Mouse (Mus musculus) c-Kit-positive CD71-negative TER-119-negative erythroid progenitor cells, embryonic 14.5 days (primary cell): Measurements from ENCODE around the gene Atp8a2.
"Not testable (repeated sequence)": the region's sequence is repeated elsewhere in the genome, so short reads cannot be mapped to it uniquely, and the experiment has no call there.

Source experiments
- DNase-seq: peaks from one replicate; pipeline ENCODE4 v3.0.0-alpha.2; 2013; ENCODE audit warnings: low read depth

The Atp8a2 gene

DNA sequence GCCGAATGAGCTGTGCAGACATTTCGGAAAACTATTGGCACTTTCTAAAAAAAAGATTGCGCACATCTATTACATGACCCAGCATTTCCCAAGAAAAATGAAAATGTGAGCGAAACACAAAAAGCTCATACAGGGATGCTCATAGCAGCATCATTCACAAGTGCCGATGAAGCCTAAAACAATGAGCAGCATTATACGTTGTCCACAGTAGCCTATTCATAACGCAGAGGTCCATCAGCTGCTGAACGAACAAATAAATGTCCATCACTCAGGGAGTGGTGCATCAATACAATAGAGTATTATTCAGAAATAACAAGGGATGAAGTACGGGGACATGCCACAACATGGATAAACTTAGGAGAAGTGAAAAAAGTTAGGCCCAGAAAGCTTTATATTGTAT, 416.6 kb downstream of the Atp8a2 start:
- DNase-seq, result no peak

DNA sequence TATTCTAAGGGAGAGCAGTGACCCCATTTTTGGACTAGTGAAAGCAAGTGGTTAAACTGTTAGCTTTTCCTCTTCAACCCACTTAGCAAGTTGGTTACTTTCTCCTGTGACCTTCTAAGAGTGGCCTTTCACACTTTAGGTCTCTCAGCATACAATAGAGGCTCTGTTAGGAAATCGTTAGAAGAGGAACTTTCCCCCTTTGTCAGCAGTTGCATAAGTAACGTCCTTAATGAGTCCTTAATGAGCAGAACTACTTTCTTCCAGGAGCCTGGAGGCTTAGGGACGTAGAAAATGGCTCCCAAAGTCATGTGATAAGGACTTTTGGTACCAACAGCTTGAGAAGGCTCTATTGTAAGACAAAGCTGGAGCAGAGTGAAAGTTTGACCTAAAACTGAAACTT, 434.8 kb downstream of the Atp8a2 start:
- no peak for DNase-seq

DNA sequence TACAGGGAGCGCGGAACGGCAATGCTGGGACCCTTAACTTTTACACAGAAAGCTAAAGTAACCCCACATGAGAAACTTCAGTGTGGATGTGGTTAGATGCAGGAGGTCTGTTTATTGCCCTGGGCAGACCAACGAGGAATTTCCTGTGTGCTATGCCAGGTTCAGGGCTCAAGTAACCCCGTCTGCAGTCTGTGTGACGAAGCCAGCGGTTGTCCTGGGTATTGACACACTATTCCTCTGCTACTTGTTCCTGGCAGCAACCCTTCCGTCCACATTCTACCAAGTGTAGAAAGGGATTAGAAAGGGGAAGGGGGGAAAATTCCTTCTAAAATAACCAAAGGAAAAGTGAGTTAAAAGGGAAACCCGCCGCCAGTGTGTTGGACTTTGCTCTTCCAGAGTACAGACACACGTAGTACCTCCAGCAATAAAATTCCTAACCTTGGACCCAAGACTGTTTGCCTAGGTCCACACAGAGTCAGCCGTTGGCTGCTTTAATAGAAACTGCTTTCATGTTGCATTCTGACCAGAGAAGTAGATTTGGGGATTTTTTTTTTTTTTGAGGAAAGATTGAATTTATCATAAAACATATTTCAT, 437.0 kb downstream of the Atp8a2 start:
- no peak for DNase-seq

DNA sequence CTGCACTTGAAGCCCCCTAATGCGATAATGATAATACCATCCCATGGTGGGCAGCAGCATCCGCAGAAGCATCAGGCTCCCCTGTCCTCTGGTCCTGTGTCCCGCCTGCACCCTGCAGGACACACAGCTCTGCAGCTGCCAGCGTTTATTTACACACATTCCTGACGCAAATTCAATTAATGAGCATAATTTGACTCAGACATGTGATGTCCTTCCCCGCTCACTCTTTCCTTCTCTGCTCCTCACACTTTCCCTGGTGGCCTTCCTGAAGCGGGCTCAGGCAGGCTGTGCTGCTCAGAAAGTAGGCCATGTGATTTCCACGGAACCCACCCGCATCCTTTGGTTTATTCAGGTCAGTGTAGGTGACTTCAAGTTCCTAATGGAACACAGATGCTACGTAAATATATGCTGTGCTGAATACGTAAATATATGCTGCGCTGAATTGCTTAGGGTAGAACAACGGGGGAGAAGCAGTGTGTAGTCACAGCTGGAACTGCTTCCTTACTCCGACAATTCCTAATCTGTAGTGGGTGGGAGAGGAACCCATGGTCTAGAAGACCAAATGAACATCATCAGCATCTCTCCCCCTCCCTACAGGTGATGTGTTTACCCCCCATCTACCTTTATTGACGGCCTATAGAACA, 437.7 kb downstream of the Atp8a2 start:
- DNase-seq, result no peak

DNA sequence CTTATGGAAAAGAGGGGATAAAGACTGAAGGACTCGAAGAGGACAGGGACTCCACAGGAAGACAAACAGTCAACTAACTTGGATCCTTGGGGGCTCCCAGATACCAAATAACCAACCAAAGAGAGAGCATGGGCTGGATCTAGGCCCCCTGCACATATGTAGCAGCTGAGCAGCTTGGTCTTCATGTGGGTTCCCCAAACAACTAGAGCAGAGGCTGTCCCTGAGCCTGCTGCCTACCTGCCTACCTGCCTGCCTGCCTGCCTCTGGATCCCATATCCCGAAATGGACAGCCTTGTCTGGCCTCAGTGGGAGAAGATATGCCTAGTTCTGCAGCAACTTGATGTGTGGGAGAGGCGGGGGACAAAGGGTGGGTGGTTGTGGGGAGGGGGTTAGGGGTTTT, 444.6 kb downstream of the Atp8a2 start:
- DNase-seq, result no peak

DNA sequence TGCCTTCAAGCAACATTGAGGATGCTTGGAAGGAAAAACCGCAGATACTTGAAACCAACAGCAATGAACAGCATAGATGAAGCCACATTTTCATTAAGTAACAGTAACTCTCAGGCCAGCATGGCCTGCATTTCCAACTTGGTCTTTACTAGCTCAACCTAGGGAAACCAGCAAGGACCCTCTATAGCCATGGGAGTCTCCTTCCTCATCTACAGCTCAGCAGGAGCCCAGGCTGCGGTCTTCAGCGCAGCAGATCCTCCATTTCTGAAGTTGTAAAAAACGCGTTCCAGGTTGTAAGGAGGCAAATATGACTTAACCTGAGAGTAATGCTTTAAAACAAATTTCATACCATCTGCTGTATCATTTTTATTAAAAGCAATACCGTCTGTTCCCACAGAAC, 447.0 kb downstream of the Atp8a2 start:
- DNase-seq, result no peak

DNA sequence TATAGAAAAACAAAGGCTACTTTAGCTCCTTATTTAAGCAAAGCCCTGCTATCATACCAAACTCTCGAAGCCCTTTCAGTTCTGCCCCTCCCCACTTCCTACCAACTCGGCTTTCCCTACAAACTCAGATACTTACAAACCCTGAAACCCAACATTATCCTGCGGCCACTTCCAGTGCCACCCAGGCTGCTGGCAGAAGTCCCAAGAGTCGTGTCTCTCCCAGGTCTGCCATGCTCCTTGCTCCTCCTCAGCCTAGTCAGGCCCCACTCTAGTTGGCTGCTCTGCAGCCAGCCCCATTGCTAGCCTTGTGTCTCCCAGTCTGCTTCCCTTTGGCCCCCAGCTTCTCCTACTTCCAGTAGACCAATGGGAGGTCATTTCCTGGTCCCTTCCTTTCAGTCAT, 451.3 kb downstream of the Atp8a2 start:
- DNase-seq, result no peak

DNA sequence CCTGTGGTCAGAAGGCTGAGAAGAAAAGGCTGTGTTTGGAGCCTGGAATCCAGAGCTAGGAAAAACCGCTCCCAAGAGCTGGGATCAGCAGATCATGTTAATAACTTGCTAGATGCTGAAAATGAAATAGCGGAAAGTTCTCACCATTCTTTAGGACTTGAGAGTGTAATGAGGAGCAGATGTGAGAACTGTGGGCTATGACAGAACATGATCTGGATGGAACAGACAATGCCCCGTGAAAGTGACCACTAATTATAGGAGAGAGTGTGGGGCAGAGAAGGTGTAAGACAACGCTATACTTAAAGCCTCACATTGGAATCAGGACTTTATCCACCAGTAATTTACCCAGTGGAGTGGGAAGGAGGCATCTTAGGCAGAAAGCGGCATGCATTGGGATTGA, 455.2 kb downstream of the Atp8a2 start:
- DNase-seq, result no peak

DNA sequence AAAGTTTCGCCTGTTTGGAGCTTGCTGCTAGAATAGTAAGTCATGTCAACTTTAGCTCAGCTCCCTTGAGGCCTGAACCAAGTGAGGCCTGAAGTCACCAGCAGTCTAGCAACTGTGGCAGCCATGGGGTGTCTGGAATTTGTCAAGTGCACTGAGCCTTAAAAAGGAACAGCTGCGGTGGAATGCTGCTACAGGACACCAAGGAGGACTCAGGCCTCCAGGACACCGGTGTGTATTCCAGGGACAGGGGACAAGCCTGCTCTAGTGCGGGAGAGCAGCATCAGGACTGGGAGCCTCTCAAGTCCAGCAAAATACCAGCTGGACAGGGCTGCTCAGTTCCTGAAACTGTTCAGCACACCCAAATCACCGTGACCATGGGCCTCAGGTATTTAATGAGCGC, 457.5 kb downstream of the Atp8a2 start:
- no peak for DNase-seq

DNA sequence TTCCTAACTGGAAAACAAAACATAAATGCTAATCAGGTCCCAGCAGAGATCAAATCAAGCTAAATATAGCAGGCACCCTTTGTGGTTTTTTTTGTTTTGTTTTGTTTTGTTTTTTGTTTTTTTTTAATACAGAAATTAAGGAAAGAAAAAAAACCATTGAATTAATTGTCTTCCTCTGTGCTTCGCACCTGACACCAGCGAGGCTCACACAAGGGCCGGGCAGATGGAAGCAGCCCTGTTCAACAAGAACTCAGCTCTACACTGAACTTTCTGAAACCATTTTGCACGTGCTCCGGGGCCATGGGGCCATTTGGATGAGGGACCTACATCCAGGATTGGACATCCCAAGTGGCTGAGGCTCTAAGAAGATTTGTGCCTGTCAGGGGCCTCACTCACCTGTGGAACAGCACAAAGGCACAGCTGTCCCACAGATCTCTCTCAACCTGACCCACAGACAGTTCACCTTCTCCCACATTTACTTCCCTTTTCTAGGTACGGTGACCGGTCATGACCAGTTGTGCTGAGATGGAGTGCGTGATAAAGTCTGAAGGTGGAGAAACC, 459.2 kb downstream of the Atp8a2 start:
- DNase-seq, result no peak

DNA sequence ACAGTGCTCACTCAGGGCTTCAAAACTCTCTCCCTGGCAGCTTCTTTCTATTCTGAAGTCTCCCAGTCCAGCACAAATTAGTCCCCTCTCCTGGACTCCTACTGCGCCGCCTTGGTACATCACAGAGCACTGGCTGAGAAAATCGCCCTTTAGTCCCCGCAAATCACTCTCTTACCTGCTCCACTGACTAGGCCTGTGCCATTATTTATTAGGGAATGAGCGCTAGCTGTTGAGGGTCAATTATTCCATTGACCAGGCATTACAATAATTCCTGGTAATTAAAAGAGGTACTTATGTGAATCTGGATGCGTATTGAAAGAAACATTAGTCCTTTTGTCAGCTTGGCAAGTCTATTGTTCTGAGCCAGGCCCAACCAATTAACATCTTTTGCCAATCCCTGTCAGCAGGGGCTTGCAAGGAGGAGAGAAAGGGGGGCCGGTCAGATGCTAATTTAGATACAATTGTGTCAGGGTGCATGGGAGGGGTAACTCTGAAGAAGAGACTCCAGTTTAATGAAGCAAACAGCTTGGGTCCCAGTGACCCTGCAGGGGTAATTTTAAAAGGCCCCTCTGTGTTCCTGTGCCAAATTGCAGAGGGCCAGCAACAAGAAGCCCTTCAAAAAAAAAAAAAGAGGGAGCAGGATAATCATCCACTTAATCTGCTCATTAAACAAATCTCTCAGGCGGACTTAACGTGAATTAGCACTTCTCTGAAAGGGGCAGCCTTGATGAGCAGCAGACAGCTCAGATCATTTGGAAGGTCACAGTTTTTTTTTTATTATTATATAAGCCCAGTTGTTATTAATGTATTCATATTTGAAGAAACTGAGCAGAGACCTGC, 459.9 kb downstream of the Atp8a2 start:
- no peak for DNase-seq

DNA sequence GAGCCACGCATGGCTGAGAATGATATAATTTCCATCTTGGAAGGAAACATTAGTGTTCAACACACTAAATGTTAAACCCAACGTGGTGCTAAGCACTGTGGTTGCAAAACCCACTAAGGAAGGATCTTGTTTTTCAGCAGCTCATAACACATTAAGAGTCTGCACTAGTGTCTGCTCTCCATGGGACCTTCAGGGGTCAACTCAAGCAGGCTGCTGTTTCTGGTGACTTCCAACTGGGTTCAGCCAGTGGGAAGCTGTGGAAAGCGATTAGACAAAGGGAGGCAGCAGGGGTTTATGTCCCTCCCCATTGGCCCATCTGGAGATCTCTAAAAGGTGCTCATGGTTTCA, 467.0 kb downstream of the Atp8a2 start:
- no peak for DNase-seq

DNA sequence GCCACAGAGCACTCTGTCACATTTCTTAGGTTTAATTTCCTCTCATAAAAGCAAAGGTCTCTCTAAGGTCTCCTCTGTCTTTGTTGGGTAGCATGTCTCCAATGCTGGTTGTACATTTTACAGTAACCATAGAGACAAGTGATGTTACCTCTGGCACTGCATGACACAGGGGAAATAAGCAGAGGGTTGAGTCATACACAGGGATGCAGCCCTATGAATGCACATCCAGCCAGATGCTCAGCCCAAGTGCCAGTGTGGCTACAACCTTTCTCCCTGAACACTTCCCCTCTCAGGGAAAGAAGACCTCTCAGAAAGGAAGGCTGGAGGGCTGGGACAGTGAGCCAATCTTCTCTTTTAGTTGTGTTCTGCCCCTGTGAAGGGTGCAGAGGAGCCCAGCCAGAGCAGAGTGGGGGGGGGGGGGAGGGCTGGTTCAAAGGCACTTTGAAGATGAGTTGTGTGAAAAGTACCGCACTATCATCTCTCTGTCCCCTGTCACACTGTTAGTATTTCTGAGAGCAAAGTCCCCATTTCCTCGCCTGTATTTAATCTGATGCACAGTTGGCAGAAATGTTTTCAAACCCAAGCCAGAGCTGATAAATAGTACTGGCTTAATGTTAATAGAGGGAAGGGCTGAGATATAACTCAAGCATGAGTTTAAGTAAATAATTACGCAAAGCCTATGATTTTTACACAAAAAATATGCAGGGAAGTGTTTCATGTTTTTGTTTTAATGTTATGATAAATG, 467.5 kb downstream of the Atp8a2 start:
- no peak for DNase-seq

DNA sequence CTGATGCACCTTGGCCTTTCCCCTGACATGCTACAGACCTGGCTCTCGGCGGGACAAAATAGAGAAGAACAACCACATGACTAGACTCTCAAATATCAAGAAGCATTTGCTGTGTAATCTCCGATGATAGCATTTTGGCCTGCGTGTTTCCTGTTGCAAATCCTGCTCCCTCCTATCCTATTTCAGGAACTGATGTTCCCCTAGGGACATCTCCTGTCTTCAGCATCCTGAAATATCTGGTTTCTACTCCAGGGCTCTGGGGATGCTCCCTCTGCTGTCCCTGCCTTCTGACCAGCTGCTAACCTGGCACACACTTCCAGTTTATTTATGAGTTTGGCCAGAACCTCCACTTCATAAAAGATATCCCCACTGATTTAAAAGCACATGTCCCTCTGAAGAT, 470.0 kb downstream of the Atp8a2 start:
- no peak for DNase-seq

DNA sequence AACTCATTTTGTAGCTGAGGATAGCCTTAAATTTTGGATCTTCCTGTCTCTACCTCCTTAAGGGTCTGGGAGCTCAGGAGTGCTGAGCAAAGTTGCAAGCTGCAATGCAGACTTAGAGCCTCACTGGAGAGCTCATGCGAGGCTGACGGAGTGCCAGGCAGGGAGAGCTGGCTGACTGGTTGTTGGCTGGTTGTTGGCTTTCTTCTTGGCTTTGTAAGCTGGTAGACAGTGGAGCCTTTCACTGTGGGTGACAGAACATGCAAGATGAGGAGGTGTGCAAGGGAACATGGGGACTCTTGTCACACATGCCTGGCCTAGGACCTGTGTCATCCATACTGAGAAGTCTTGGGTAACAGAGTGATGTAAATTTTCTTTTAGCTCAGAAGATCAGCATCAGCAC, 473.8 kb downstream of the Atp8a2 start:
- no peak for DNase-seq

DNA sequence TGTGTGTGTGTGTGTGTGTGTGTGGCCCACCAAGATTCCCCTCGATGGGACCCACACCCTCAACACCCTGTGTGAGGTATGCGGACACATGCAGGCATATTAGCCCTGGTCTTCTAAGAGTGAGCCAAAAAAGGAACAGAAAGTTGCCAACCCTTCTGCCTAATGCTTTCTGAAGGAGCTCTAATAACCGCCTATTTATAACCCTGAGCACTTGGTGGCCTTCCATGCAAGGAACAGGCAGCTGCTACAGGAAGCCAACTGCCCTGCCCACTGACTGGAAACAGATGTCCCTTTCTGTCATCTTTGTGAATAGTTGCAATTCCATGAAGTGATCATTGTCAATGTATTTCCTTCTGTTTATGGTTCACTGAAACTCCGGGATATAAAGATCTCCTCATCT, 475.0 kb downstream of the Atp8a2 start:
- no peak for DNase-seq

DNA sequence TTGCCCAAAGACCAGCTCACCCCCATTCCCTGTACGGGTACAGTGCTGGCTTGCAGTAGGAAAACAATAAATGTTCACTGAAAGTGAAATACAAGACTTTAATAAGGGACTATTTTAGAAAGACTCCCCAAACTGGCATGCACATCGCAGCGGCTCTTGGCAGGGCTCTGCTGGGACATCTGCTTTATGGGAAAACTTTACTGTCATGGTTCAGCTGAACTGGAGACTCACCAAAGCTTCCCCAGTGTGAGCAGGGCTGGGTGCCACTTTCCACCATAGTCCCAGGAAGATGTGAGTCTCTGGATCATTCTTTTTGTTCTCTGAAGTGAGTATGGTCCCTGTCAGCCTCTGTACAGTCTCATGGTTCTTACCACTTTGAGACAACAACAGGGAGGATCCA, 475.6 kb downstream of the Atp8a2 start:
- DNase-seq, result no peak

DNA sequence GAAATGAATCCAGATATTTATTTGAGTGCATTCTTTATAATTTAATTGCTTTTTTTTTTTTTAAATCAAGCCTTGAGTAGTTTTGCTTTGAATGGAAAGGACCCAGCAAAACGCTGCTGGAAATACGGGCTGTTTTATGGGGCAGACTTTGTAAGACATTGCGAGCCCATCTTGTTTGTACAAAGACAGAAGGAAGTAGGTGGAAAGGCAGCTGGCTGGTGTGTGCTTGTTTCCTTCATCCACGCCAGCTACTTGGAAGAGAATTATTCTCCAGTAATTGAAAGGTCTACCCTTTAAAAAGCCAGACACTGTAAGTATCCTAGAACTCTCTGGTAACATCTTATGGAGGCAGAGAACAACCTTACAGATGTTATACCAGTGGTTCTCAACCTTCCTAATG, 476.6 kb downstream of the Atp8a2 start:
- DNase-seq, result no peak

DNA sequence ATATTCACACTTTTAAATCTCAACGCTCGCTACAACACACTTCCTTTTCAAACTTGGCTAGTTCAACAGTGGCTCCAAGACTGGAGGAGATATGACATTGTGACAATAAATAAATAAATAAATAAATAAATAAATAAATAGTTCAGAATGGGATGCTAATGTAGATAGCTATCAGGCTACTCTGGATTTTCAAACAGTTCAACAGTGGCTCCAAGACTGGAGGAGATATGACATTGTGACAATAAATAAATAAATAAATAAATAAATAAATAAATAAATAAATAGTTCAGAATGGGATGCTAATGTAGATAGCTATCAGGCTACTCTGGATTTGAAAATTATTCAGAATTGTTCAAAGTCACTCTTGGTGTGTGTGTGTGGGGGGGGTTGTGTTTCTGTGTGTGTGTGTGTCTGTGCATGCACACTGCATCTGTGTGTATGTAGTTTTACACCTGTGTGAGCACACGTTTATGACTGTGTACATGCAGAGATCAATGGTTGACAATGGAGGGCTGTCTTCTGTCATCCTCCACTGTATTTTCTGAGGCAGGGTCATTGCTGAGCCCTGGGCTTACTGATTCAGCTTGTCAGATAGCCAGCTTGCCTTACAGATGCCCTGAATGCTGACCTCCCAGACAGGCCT, 480.4 kb downstream of the Atp8a2 start:
- not testable (repeated sequence) for DNase-seq

DNA sequence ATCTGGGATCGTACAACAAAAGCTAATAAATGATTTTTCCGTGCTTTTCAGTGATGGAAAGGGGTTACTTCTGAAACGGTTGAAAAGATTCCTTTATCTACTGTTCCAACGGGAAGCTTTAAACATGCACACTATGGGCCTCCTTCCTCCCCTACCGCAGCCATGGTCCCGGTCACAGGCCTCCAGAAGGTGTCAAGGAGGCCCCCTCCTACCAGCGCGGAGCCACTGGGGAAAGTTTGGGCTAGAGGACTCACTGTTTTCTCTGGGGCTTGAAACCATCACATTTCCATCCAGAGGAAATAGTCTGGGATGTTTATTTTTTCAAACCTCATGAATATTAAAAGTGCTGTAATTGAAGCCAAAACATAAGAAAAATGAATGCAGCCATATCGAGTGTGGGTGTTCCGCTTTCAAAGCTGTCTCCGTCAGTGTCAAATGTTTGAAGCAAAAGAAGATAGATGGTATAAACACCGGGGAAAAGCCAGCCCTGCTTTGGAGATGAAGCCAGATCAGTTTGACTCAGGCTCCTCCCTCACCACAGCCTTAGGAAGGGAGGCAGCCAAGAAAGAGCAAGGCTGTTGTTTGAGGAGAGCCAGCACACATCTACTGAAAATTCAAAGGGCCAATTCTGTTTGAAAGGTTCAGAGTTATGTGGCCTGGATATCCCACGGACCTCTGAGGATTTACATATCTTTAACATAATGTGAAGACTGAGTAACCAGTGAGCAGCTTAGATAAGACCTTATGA, 481.1 kb downstream of the Atp8a2 start:
- no peak for DNase-seq
